Mouse (Mus musculus): Measurements from ENCODE around the gene Armc6.
A peak's percentile ranks its signal among the peaks of the same experiment; 100 is the strongest.

The Armc6 gene

DNA sequence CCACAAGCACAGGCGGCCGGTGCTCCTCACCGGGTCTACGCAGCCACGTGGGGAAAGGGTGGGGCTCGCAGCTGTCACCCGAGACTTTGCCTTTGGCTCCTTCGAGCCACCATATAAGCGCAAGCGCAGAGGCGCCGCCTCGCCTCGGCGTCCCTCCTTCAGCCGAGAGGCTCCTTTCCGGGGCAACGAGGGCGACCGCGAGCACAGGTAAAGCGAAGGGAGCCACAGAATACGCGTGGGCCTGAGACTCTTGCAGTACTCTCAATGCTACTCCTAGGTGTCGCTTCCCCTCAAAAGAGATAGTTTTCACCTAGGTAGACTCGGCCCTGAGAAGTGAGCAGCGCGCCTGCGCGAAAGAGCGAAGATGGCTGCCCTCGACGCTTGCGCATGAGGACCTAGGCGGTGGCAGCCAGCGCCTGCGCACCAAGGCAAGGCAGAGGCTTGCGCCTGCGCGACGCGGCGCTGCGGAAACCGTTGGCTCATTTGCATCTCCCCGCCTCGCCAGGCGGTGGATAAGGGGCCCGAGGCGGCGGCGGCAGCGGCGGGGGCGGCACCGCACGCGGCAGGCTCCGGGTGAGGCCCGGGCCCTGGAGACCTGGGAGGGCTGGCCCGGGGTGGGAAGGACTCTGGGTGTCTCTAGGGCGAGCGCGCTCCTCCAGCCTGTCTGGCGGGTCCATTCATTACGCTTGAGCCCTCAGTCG, at the start of gene Armc6, which contains the start of gene Sugp2:
Armc6 (minus strand) TSS at position 387 of the 701 bp plus-strand sequence.
Sugp2 (plus strand) TSS at position 147 of the 701 bp plus-strand sequence.
- peak; percentile 89 for ATAC-seq (ENCODE audit: insufficient number of reproducible peaks, low FRiP score, low TSS enrichment)

DNA sequence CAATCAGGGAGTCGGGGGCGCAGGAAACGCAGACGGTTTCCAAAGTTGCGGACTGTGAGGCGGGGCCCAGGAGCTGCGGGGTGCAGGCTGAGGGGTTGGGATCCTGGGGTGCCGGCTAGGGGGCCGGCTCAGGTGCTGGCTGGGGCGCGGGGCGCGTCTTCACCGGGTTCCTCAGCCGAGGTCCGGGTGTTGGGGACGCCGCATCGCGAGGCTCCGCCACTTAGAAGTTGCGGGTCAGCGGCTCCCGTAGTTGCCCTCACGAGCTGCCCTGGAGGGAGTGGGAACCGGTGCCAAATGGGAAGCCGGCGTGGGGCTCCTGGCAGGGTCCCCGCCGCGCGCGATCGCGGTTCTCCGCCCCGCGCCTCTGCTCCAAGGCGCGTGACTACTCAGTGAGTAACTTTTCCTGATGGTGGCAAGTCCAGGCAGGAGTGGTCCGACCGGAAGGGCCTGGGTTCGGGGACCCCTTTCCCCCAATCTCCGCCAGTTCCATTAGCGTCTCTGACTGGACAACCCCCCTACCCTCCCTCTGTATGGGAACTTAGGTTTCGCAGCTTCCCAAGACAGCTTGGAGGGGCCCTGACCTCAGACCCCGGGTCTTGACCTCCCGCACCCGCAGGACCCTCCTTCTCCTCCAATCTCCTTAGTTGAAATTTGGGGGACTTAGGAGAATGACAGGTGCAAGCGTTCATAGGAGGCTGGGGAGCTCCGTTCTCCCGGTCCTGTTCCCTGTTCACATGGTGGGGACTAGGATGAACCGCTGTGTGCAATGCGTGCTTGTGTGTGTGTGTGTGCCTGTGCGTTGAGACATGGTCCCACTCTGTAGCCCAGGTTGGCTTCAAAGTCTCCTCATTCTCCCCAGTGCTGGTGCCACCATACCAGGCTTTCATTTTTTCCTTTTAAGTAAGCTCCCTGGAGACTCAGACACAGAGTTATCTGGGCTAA, 49.1 kb upstream of the Armc6 start:
- no peak for ATAC-seq (ENCODE audit: insufficient number of reproducible peaks, low FRiP score, low TSS enrichment)

DNA sequence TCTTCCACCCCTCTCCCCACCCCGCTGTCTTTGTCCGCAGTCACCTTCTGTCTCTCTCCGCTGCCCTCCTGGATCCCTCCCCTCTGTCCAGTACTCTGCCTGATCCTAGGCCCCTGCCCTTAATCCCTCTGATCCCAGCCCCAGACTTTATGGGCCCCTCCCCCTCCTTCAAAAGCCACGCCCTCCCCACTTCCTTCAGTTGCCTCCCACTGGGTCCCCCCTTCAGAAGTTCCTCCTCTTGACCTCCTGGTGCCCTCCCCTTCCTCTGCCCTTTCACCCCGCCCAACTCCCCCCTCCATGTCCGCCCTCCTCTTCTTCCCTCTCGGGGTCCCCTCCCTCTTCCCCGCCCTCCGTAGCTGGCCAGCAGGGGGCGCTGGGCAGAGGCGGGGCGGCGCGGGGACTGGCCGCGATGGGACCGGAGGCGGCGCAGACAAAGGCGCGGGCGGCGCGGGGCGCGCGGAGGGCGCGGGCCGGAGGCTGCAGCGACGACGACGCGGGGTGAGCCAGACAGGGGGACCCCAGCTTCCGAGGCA, 48.4 kb upstream of the Armc6 start, which contains the start of gene Homer3:
Homer3 (plus strand) TSS at position 225 of the 533 bp plus-strand sequence.
- 0 out of 2 replicates have a peak, but pooled peaks have one; percentile 33 for ATAC-seq (ENCODE audit: insufficient number of reproducible peaks, low FRiP score, low TSS enrichment)

DNA sequence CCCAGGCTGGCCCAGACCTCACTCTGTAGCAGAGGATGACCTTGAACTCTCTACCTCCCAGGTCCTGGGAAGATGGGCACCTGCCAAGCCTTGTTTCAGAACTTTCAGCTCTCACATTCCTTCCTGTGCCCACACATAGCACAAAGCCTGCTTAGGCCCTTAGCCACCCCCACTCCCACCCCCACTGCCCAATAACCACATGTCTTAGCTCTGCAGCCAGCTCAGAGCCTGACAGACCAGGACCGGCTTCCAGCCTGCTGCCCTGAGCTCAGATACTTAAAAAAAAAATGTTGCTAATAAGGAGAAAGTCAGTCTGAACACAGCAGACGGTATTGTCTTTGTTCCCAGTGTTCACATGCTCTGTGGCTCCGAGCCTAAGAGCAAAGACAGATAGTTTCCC, 46.7 kb upstream of the Armc6 start:
- ATAC-seq (ENCODE audit: insufficient number of reproducible peaks, low FRiP score, low TSS enrichment): no peak

DNA sequence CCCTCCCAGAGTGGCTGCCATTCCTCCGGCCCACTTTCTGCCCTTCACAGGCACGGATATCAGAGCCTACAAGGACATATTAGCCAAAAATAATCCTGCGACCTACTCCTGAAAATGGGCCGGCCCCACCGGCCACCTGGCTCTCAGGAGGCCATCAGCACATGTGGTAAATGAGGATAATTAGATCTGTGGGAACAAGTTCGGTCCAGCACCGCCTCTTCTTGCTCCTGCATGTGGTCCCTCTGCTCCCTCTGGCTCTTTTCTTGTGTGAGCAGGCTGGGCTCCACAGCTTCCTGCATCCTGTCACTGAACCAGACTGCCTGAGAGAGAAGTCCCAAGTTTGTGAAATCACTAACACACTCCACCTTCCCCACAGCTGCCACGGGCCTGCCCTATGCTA, 45.0 kb upstream of the Armc6 start:
- peak; percentile 56; the same call in 1 of the 2 replicates for ATAC-seq (ENCODE audit: insufficient number of reproducible peaks, low FRiP score, low TSS enrichment)

DNA sequence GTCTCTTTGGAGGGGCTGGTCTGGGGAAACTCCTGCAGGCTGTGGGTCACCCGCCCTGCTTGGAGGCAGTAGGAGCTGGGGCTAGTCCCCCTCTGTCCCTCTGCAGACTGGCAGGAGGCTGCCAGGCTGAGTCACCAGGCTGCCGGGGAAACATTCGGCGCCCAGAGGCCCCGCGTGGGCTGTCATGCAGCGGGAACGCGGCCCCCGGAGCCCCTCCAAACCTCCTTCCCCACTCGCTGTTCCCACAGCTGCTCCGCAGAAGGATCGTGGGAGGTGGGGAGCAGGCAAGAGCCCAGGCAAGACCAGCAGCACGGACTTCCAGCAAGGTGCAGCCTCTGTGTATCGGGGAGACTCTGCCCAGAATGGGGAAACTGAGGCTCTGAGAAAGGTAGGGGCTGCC, 43.9 kb upstream of the Armc6 start:
- ATAC-seq (ENCODE audit: insufficient number of reproducible peaks, low FRiP score, low TSS enrichment): no peak

DNA sequence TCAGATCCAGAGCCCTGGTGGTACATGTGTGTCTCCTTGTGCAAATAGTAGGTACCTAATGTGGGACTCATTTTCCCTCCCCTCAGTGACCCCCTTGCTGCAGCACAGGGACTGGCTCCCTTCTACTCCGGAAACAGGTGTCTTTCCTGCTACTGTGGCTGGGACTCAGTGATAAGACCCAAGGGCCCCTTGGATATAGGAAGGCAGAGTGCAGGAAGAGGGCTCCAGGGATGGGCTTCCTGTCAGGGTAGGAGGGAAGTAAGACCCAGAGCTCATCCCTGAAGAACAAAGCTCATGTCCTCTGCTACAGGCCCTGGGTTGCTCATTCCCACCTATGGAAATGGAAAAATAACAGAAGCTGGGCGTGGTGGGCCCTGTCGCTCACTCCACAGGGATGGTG, 42.2 kb upstream of the Armc6 start:
- ATAC-seq (ENCODE audit: insufficient number of reproducible peaks, low FRiP score, low TSS enrichment): no peak

DNA sequence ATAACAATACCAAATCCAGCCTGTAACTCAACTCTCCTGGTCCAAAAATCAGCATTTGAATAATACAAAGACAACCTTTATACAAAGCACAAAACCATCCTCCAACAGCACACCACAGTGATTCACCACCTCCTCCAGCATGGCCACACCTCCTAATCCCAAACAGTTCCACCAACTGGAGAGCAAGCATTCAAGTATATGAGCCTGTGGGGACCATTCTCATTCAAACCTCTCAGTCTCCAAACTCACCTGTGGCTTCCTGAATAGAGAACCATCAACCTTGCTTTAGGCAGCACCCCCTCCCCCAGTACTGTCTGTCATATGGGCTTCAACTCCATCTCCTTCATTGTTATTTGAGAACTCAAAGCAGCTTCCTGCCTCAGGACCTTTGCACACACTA, 40.1 kb upstream of the Armc6 start:
- no peak for ATAC-seq (ENCODE audit: insufficient number of reproducible peaks, low FRiP score, low TSS enrichment)

DNA sequence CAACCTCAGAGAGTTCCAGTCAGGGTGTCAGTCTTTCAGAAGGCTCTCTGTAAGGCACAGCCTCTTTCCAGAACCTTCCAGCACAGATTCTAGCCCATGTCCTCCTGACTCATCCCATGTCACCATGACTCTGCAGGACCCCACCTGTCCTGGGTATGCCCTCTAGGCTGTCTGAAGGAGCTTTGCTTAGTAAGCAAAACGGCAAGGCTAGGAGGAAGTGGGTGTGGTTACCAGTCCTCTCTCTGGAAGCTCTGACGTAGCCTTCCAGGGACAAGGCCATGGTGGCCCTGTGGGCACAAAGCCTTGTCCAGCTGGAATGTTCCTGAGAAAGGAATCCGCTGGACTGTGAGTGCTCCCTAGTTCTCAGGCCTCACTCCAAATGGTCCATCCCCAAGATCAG, 38.7 kb upstream of the Armc6 start:
- no peak for ATAC-seq (ENCODE audit: insufficient number of reproducible peaks, low FRiP score, low TSS enrichment)

DNA sequence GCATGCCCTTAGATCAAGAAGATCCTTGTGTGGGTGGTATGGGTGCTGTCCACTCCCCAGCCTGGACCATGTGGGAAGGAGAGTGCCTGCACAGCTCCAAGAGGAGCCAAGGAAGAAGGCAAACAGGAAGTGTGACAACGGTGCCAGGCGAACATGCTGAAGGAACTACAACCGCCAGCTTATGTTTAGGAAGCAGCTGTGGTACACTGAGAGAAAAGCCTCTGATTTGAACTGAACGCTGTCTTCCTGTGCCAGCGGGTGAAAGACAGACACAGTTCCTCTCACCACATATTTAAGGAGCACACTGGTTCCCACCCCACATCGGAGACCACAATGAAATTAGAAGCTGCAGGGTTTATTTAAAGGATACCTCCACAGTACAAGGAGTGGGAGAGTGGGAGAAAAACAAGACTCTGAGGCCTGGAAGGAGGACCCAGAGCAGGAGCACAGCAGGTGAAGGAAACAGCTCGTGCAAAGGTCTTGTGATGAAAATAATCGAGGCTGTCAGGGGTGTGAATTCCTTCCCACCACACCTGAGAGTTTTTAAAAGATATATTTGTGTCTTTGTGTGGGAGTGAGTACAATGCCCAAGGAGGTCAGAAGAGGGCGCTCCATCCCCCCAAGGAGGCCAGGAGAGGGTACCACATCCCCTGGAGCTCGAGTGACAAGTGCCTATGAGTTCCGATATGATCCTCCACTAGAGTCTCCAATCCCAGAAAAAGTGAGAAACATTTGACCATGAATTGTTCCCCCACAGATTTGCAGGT, 34.7 kb upstream of the Armc6 start:
- no peak for ATAC-seq (ENCODE audit: insufficient number of reproducible peaks, low FRiP score, low TSS enrichment)

DNA sequence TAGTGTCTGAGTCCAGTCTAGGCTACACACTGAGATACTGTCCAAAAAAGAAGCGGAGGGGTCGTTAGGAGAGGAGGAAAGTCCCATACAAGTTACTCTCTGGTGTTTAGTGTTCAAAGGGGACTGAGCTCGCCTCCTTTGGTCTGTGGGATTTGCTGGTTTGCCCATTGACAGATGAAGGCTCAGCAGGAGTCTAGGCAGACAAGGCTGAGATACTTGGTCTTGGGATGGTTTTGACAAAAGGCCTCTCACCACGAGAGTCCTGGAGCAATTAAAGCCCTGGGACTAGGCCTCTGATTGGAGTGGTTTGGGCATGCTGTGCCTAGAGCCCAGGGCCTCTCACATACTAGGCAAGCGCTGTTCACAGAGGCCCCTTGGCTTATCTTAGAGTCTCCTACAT, 34.0 kb upstream of the Armc6 start:
- 0 out of 2 replicates have a peak, but pooled peaks have one; percentile 29 for ATAC-seq (ENCODE audit: insufficient number of reproducible peaks, low FRiP score, low TSS enrichment)

DNA sequence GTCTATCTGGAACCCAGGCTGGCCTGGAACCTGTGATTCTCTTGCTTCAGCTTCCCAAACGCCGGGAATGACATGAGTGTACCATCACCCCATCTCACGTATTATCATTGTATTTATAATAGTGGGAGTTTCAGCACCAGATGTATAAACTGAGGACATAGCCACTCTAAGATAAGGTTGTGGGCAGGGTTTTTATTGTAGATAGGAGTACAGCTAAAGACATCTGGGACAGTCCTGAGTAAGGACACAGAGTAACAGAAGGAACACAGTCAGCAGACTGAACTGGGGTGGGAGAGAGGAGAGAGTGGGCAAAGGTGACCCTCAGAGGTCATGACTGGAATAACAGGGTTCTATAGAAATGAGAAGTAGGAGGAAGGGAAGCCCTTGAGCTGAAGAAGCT, 33.4 kb upstream of the Armc6 start:
- ATAC-seq (ENCODE audit: insufficient number of reproducible peaks, low FRiP score, low TSS enrichment): no peak

DNA sequence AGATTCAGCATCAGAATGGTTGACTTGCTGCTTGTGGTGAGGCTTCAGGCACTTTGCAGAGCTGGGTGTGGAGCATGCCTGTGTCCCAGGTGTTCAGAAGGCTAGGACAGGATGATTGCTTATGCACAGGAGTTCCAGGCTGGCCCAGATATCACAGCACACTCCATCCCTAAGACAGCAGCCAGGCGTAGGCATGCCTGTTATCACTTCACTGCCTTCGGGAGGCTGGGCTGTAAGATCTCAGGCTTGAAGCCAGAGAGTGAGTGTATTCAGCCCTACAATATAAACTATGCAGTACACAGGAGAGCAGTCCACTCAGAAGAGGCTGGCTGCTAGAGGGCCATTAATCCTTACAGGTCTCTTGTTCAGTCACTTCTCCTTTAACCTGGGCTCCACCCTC, 24.8 kb upstream of the Armc6 start:
- ATAC-seq (ENCODE audit: insufficient number of reproducible peaks, low FRiP score, low TSS enrichment): no peak

DNA sequence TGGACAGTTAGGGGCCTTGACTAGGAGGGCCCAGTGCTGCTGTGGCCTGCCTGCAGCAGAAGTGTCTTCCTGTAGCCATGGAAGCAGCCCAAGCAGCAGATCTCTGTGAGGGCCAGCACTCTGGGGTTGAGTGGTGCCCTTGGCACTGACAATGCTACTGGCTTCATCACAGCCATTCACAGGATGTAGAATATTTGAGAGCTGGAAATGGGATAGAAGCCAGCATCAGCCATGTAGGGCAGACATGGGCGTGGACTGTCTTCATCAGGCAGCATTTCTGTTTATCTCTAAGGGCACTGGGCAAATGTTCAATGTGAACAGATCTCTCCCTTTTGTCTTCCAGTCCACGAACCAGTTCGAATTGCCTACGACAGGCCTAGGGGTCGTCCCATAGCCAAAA, 24.3 kb upstream of the Armc6 start:
- no peak for ATAC-seq (ENCODE audit: insufficient number of reproducible peaks, low FRiP score, low TSS enrichment)

DNA sequence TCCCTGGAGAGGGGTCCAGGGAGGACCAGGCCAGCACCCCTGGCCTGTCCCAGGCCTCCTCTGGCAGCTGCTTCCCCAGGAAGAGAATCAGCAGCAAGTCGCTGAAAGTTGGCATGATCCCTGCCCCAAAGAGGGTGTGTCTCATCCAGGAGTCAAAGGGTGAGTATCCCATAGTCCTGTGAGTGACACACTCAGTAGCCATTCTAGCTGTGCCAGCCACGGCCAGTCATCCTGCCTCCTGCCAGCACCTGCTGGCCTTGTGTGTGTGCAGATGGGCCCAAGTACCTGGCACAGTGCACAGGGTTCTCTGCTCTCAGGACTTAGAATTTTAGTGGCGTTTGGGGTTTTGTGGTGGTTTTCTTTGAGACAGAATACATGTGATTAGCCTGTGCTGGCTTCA, 23.2 kb upstream of the Armc6 start:
- peak; percentile 69; the same call in 1 of the 2 replicates for ATAC-seq (ENCODE audit: insufficient number of reproducible peaks, low FRiP score, low TSS enrichment)

DNA sequence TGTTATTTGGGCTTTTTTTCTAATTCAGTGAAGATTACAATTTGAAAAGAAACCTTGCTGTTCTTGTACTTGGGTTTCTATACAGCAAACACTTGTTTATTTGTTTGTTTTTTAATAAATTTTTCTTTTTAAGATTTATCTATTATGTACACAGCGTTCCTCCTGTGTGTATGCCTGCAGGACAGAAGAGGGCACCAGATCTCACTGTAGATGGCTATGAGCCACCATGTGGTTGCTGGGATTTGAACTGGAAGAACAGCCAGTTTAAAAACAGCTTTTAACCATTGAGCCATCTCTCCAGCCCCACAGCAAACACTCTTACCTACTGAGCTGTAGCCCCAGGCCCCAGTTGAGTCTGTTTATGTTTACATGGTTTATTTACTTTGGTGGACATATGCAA, 20.4 kb upstream of the Armc6 start:
- ATAC-seq (ENCODE audit: insufficient number of reproducible peaks, low FRiP score, low TSS enrichment): no peak

DNA sequence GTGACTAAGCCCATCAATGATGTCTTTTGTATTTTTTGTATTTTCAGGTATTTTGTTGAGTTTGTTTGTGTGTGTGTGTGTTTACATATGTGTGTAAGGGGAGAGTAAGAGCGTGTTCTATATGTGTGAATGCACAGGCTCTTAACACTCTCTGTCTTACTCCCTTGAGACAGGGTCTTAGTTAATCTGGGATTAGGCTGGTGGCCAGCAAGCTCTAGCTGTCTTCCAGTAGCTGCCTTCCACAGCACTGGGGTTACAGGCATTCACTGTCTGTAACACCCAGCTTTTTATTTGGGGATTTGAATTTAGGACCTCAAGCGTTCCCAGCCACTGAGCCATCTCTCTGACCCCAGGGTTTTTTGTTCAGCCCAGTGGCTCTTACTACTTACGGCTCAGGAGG, 13.6 kb upstream of the Armc6 start:
- ATAC-seq (ENCODE audit: insufficient number of reproducible peaks, low FRiP score, low TSS enrichment): no peak

DNA sequence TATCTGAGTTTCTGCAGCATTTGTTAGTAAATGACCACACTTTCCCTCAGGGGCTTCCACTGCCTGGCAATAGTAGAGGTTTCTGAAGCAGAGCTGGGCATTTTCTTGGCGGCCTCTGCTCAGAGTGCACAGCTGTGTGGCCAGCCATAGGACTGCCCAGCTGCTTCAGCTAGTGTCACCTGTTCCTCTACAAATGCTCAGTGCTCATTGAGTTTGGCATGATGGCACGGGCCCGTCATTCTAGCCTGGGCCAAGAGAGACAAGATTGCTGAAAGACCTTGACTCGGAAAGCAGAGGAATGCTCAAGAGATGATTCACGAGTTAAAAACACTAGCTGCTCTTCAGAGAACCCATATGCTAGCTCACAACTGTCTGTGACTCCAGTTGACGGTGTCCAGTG, 12.4 kb upstream of the Armc6 start:
- ATAC-seq (ENCODE audit: insufficient number of reproducible peaks, low FRiP score, low TSS enrichment): no peak

DNA sequence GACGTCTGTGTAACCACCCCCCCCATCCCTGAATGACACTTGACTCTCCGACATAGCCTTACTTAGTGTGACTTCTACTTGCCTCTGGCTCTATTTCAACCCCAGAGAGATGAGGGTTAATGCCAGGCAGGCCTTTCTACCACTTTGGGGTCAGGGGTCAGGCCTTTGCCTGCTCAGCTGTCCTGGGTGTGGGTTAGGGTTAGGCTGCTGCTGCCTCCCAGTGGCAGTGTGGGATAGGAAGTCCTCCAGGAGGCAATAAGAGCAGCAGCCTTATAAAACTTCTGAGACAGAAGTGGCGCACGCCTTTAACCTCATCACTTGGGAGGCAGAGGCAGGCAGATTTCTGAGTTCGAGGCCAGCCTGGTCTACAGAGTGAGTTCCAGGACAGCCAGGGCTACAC, 6.4 kb upstream of the Armc6 start:
- ATAC-seq (ENCODE audit: insufficient number of reproducible peaks, low FRiP score, low TSS enrichment): no peak

DNA sequence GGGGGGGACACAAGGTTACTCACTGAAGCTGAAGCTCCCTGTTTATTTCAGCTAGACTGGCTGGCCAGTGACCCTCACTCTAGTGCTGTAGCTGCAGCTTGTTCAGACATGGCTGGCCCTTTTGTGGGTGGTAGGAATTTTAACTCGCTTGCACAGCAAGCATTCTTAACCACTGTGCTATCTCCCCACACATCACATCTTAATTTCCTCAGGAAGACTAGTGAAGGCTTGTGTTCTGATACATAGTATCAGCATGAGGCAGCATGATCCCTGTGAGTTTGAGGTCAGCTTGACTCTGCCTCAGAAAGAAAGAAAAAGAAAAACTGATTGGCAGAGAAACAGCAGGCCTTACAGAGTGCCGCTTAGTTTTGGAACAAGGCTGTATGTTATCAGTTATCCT, 3.6 kb upstream of the Armc6 start:
- ATAC-seq (ENCODE audit: insufficient number of reproducible peaks, low FRiP score, low TSS enrichment): no peak
